Mouse (Mus musculus): Measurements from ENCODE around the gene Ndufs8.

GRCm38 (mm10) chr19:3948546-3948945 is 36.0 kb upstream of the Ndufs8 start:
- TF ChIP-seq CTCF (IDR thresholded peaks at IDR 0.05; ENCODE audit: low read depth, low read length) (no peak), GATA1 (IDR thresholded peaks at IDR 0.05; ENCODE audit: borderline replicate concordance, low read length) (no peak), GATA2 (IDR thresholded peaks at IDR 0.05; ENCODE audit: borderline replicate concordance, low read depth, low read length) (no peak), TAL1 (conservative IDR thresholded peaks at IDR 0.05; ENCODE audit: low read depth, low read length) (no peak), POLR2AphosphoS5 (IDR thresholded peaks at IDR 0.05; ENCODE audit: insufficient replicate concordance, low read depth, low read length) (no peak)

All from G1E (cell line).